Mouse (Mus musculus): ENCODE measurements around the gene Nedd1.

DNA sequence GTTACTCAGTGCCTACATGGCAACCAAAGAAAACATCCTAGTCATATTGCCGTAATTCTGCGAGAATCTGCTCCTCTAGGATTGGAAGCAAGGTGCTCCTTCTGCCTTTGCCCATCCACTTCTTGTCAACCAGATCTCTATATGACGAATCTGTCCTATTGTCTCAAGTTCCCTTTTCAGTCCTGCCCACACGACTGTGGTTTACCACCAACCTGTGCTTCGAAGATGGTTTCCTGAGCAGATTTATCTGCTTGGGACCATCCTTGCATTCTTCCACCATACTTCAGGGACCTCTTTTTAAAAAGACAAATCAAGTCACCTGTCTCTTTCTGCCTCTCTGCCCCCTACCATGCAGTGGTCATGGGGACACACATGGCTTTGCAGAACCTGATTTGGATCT lies 56.9 kb downstream of the Nedd1 start:
- TF ChIP-seq CTCF (IDR thresholded peaks at IDR 0.05; ENCODE audit: extremely low read depth, insufficient read depth, insufficient read length, insufficient replicate concordance) (no peak), POLR2A (IDR thresholded peaks at IDR 0.05; ENCODE audit: low read depth, low read length) (no peak)
